Mouse (Mus musculus) liver, adult 2 months (tissue): ENCODE data around the gene Rsad1. TPM values are rescaled to one million over a fixed set of nuclear protein-coding genes. Genes with fewer than 3 reads are reported as not detected.

ENCODE experiments used
- DNase-seq: peaks from one replicate; pipeline ENCODE4 v3.0.0-alpha.2; 2011; ENCODE audit warnings: low read depth, low spot score; ENCODE audit errors: extremely low read depth
- H3K27ac ChIP-seq: fragments of 200-500 bp; replicated peaks from 2 replicates; pipeline ENCODE4 v1.5.1; 2012; ENCODE audit warnings: low read depth, mild to moderate bottlenecking, control low read depth, inconsistent platforms, low read length; ENCODE audit not compliant: insufficient read depth
- H3K27me3 ChIP-seq: fragments of 200-500 bp; 2 replicates; pipeline ENCODE4 v1.6.1; 2012; ENCODE audit warnings: mild to moderate bottlenecking, moderate library complexity, low read length, inconsistent platforms; ENCODE audit not compliant: control insufficient read depth, insufficient read depth
- H3K36me3 ChIP-seq: fragments of 200-500 bp; 2 replicates; pipeline ENCODE4 v1.6.1; 2012; ENCODE audit warnings: low read length, inconsistent platforms; ENCODE audit not compliant: control insufficient read depth, insufficient read depth
- H3K4me1 ChIP-seq: fragments of 200-500 bp; 2 replicates; pipeline ENCODE4 v1.6.1; 2011; ENCODE audit warnings: low read length; ENCODE audit not compliant: control insufficient read depth, insufficient read depth
- H3K4me3 ChIP-seq: fragments of 200-500 bp; 2 replicates; pipeline ENCODE4 v1.5.1; 2011; ENCODE audit warnings: low read depth, mild to moderate bottlenecking, control low read depth, low read length, moderate library complexity; ENCODE audit not compliant: insufficient read depth
- H3K79me2 ChIP-seq: fragments of 200-500 bp; 2 replicates; pipeline ENCODE4 v1.6.1; 2012; ENCODE audit warnings: inconsistent platforms, mild to moderate bottlenecking, low read length, moderate library complexity; ENCODE audit not compliant: control insufficient read depth, insufficient read depth
- H3K9ac ChIP-seq: fragments of 200-500 bp; 2 replicates; pipeline ENCODE4 v1.6.1; 2012; ENCODE audit warnings: low read depth, mild to moderate bottlenecking, control low read depth, inconsistent platforms, low read length
- CTCF ChIP-seq: fragments of 200-500 bp; IDR thresholded peaks from 2 replicates; pipeline ENCODE4 v1.5.1; 2011; ENCODE audit warnings: low read depth, low read length, control low read depth
- POLR2A ChIP-seq: fragments of 200-500 bp; IDR thresholded peaks from 2 replicates; pipeline ENCODE4 v1.6.1; 2011; ENCODE audit warnings: low read length, control low read depth; ENCODE audit not compliant: insufficient read depth; ENCODE audit errors: extremely low read depth
- WGBS: fragments of 180-500 bp; shearing (Covaris S2); methylation state at CpG from one replicate; pipeline ENCODE4 v1.1.7; 2018; 5-methylcytosine and 5-hydroxymethylcytosine counted together
- polyA plus RNA-seq: library from polyadenylated mRNA; depleted of rRNA; stranded (reverse); fragments of >200 nt; gene quantifications from 2 replicates; pipeline ENCODE4 v1.2.3, GENCODE M21; 2012; rRNA removed
- total RNA-seq: library from RNA; depleted of rRNA; stranded (reverse); fragments of >200 nt; gene quantifications from 2 replicates; pipeline ENCODE4 v1.2.3, GENCODE M21; 2014; rRNA removed

The Rsad1 gene
- total and polyA plus RNA-seq, 2 experiments = 2.1 to 8.0 TPM

- H3K27me3 ChIP-seq = 0 out of 2 replicates have a peak, but pooled peaks cover 8% of the 10 kb centered on the region
- no peaks in the 10 kb centered on the region for H3K4me1 ChIP-seq
- no peaks in the 10 kb centered on the region for H3K79me2 ChIP-seq
- H3K27ac ChIP-seq = no peak overlapping the region
- WGBS = 46% methylated on average over 19 of the region's 19 CpGs
- no peaks in the 10 kb centered on the region for H3K36me3 ChIP-seq
- TF ChIP-seq POLR2A = no peak
- TF ChIP-seq CTCF = no peak
- no peak for DNase-seq
- no peak overlapping the region for H3K9ac ChIP-seq
- no peak overlapping the region for H3K4me3 ChIP-seq
These were observed 50.7 kb downstream of the Rsad1 start for GRCm38 (mm10) chr11:94498093-94498996.

- Histone ChIP-seq H3K4me1 (no peaks in the 10 kb centered on the region), H3K27ac (no peak overlapping the region), H3K27me3 (peaks cover 12% of the 10 kb centered on the region; the same call in 1 of the 2 replicates), H3K9ac (no peak overlapping the region), H3K4me3 (no peak overlapping the region), H3K79me2 (no peaks in the 10 kb centered on the region), H3K36me3 (no peaks in the 10 kb centered on the region)
- no peak for DNase-seq
- WGBS = 76% methylated on average over 3 of the region's 3 CpGs
- TF ChIP-seq POLR2A = no peak
- no peak for TF ChIP-seq CTCF
These were observed 53.6 kb downstream of the Rsad1 start for GRCm38 (mm10) chr11:94495415-94495814.

GRCm38 (mm10) chr11:94491749-94492099, 57.3 kb downstream of the Rsad1 start:
- H3K4me3 ChIP-seq = no peak overlapping the region
- 65% methylated on average over 7 of the region's 7 CpGs for WGBS

DNA sequence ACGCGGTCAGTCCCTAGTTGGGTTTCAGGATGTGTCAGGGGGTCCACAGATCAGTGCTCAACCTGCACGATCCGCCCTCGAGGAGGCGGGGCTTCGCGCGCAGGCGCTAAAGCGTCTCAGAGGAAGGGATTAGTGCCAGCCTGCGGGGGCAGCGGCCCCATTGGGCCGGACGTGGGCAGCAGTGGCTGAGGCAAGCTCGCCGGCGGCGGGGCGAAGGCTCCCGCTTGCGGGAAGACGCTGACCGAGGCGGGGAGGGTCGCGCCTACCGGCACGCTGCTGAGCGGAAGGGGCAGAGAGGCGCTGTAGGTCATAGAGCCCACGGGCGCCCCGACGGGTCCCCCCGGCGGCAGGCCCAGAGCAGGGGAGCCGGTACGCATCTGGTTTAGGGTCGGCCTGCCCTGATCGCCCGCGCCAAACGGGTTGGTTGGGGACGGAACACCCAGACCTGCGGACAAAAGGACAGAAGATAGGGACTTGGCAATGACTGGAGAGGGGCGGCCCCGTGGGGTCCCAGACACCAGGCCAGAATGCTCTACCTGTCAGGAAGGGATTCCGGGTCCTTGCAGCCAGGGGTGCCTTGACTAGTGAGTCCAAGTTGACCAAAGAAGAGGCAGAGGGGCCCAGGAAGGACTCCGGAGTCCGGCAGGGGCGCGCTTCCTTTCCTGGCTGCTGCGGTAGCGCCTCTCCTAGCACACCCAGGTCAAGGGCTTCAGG, 57.9 kb downstream of the Rsad1 start:
- H3K79me2 ChIP-seq = no peaks in the 10 kb centered on the region
- peak overlapping the region; percentile 39; the same call in 1 of the 2 replicates for H3K4me3 ChIP-seq
- TF ChIP-seq CTCF (no peak), POLR2A (no peak)
- peak overlapping the region; percentile 42 for H3K9ac ChIP-seq
- H3K27ac ChIP-seq = no peak overlapping the region
- no peak for DNase-seq
- peaks cover 6% of the 10 kb centered on the region; the same call in 1 of the 2 replicates for H3K27me3 ChIP-seq
- H3K4me1 ChIP-seq = no peaks in the 10 kb centered on the region
- H3K36me3 ChIP-seq = no peaks in the 10 kb centered on the region
- WGBS = 7% methylated on average over 55 of the region's 55 CpGs

More at GRCm38 (mm10) chr11:94491749-94492099, 57.3 kb downstream of the Rsad1 start:
- Histone ChIP-seq H3K27me3 (peaks cover 6% of the 10 kb centered on the region; the same call in 1 of the 2 replicates), H3K27ac (no peak overlapping the region), H3K36me3 (no peaks in the 10 kb centered on the region), H3K79me2 (no peaks in the 10 kb centered on the region), H3K4me1 (no peaks in the 10 kb centered on the region), H3K9ac (no peak overlapping the region)
- TF ChIP-seq POLR2A (no peak), CTCF (no peak)
- DNase-seq = no peak

Other genes with a start within 250 kb of the Rsad1 start
- 17.9 and 20.1 TPM in 2 replicates for gene Luc7l3, start 227.3 kb downstream of the Rsad1 start, total RNA-seq
- gene Luc7l3, start 227.3 kb downstream of the Rsad1 start, polyA plus RNA-seq = 2.5 and 4.6 TPM in 2 replicates
- 28.0 and 30.0 TPM in 2 replicates for gene Ankrd40, start 221.3 kb downstream of the Rsad1 start, total RNA-seq
- 47.6 and 56.5 TPM in 2 replicates for gene Ankrd40, start 221.3 kb downstream of the Rsad1 start, polyA plus RNA-seq
- gene Abcc3, start 156.3 kb downstream of the Rsad1 start, total RNA-seq = 180 and 280 TPM in 2 replicates
- 251 and 292 TPM in 2 replicates for gene Abcc3, start 156.3 kb downstream of the Rsad1 start, polyA plus RNA-seq
- gene Cacna1g, start 75.1 kb downstream of the Rsad1 start, total RNA-seq = under 0.01 and 0.07 TPM in 2 replicates
- gene Cacna1g, start 75.1 kb downstream of the Rsad1 start, polyA plus RNA-seq = 0.26 and 0.51 TPM in 2 replicates
- gene Spata20, start 63.1 kb downstream of the Rsad1 start, total RNA-seq = not detected in 2 replicates
- not detected in 2 replicates for gene Spata20, start 63.1 kb downstream of the Rsad1 start, polyA plus RNA-seq
- gene Epn3, start 49.3 kb downstream of the Rsad1 start, total RNA-seq = not detected in 2 replicates
- gene Epn3, start 49.3 kb downstream of the Rsad1 start, polyA plus RNA-seq = 0.05 and 0.11 TPM in 2 replicates
- gene Mycbpap, start 27.5 kb downstream of the Rsad1 start, total RNA-seq = 0.09 TPM in 1 of 2 replicates, not detected in the other
- 0.02 and 0.04 TPM in 2 replicates for gene Mycbpap, start 27.5 kb downstream of the Rsad1 start, polyA plus RNA-seq
- not detected in 2 replicates for gene Chad, start 15.8 kb upstream of the Rsad1 start, total RNA-seq
- gene Chad, start 15.8 kb upstream of the Rsad1 start, polyA plus RNA-seq = not detected in 2 replicates
- gene Acsf2, start 52.6 kb upstream of the Rsad1 start, total RNA-seq = 42.4 and 43.4 TPM in 2 replicates
- gene Acsf2, start 52.6 kb upstream of the Rsad1 start, polyA plus RNA-seq = 81.9 and 97.8 TPM in 2 replicates
- gene Lrrc59, start 80.5 kb upstream of the Rsad1 start, total RNA-seq = 40.6 and 46.3 TPM in 2 replicates
- gene Lrrc59, start 80.5 kb upstream of the Rsad1 start, polyA plus RNA-seq = 41.2 and 43.8 TPM in 2 replicates
- 87.4 and 112 TPM in 2 replicates for gene Mrpl27, start 104.5 kb upstream of the Rsad1 start, total RNA-seq
- gene Mrpl27, start 104.5 kb upstream of the Rsad1 start, polyA plus RNA-seq = 68.7 and 74.6 TPM in 2 replicates
- gene Eme1, start 104.7 kb upstream of the Rsad1 start, total RNA-seq = 0.09 and 0.27 TPM in 2 replicates
- gene Eme1, start 104.7 kb upstream of the Rsad1 start, polyA plus RNA-seq = 0.12 TPM in 1 of 2 replicates, not detected in the other
- gene Xylt2, start 128.3 kb upstream of the Rsad1 start, total RNA-seq = 11.4 and 12.6 TPM in 2 replicates
- gene Xylt2, start 128.3 kb upstream of the Rsad1 start, polyA plus RNA-seq = 18.9 and 19.7 TPM in 2 replicates
- gene Gm11541, start 155.2 kb upstream of the Rsad1 start, total RNA-seq = not detected in 2 replicates
- gene Gm11541, start 155.2 kb upstream of the Rsad1 start, polyA plus RNA-seq = not detected in 2 replicates
- gene Cdc34b, start 192.5 kb upstream of the Rsad1 start, total RNA-seq = not detected in 2 replicates
- 0.07 TPM in 1 of 2 replicates, not detected in the other for gene Cdc34b, start 192.5 kb upstream of the Rsad1 start, polyA plus RNA-seq
- not detected in 2 replicates for gene Tmem92, start 233.4 kb upstream of the Rsad1 start, total RNA-seq
- gene Tmem92, start 233.4 kb upstream of the Rsad1 start, polyA plus RNA-seq = not detected in 2 replicates